Mouse (Mus musculus) liver, postnatal 0 days (tissue): ENCODE data around the gene Rad21l. TPM values are rescaled to one million over a fixed set of nuclear protein-coding genes. Genes with fewer than 3 reads are reported as not detected.

Source experiments
- ATAC-seq: fragments of 200-750 bp; cut with Nextera tagmentation; 2 replicates; pipeline ENCODE4 v1.8.0; 2017; ENCODE audit warnings: mild to moderate bottlenecking, moderate library complexity
- DNase-seq: peaks from one replicate; pipeline ENCODE4 v3.0.0-alpha.2; 2016
- H3K27ac ChIP-seq: fragments of 300-500 bp; sonication (generic); 2 replicates; pipeline ENCODE4 v1.5.1; 2014; ENCODE audit warnings: antibody characterized with exemption, moderate library complexity, mild to moderate bottlenecking, low read depth
- H3K27me3 ChIP-seq: fragments of 300-500 bp; sonication (generic); 2 replicates; pipeline ENCODE4 v1.6.1; 2014; ENCODE audit warnings: low read length, control low read depth, mixed read lengths; ENCODE audit not compliant: insufficient read depth
- H3K36me3 ChIP-seq: fragments of 300-500 bp; sonication (generic); replicated peaks from 2 replicates; pipeline ENCODE4 v1.6.1; 2014; ENCODE audit warnings: mild to moderate bottlenecking, control low read depth, low read length, moderate library complexity, mixed read lengths; ENCODE audit not compliant: insufficient read depth
- H3K4me1 ChIP-seq: fragments of 300-500 bp; sonication (generic); 2 replicates; pipeline ENCODE4 v1.6.1; 2014; ENCODE audit warnings: antibody characterized with exemption, mild to moderate bottlenecking, control low read depth; ENCODE audit not compliant: insufficient read depth
- H3K4me2 ChIP-seq: fragments of 300-500 bp; sonication (generic); 2 replicates; pipeline ENCODE4 v1.6.1; 2014; ENCODE audit warnings: low read depth, mild to moderate bottlenecking, low read length, moderate library complexity, mixed read lengths
- H3K4me3 ChIP-seq: fragments of 300-500 bp; sonication (generic); 2 replicates; pipeline ENCODE4 v1.5.1; 2014; ENCODE audit warnings: low read depth, low read length
- H3K9ac ChIP-seq: fragments of 300-500 bp; sonication (generic); replicated peaks from 2 replicates; pipeline ENCODE4 v1.6.1; 2014; ENCODE audit warnings: mild to moderate bottlenecking, moderate library complexity
- H3K9me3 ChIP-seq: fragments of 300-500 bp; sonication (generic); 2 replicates; pipeline ENCODE4 v1.6.1; 2016; ENCODE audit warnings: mild to moderate bottlenecking, control low read depth, low read length, mixed read lengths
- CTCF ChIP-seq: sonication (generic); IDR thresholded peaks from 2 replicates; pipeline ENCODE4 v1.5.1; 2016; ENCODE audit warnings: antibody characterized with exemption, low read depth
- EP300 ChIP-seq: IDR thresholded peaks from 2 replicates; pipeline ENCODE4 v1.6.1; 2016; ENCODE audit warnings: antibody characterized with exemption, low read depth, mild to moderate bottlenecking
- WGBS: fragments of 180-500 bp; shearing (Covaris S2); extraction: QIAGEN DNeasy Blood & Tissue Kit; methylation state at CpG from one replicate; pipeline ENCODE4 v1.1.7; 2014; ENCODE audit not compliant: insufficient replicate concordance; 5-methylcytosine and 5-hydroxymethylcytosine counted together
- polyA plus RNA-seq: library from polyadenylated mRNA; unstranded; fragments of >200 nt; fragmentation: Nextera tagmentation; extraction: Ambion mirVana; gene quantifications from 2 replicates; pipeline ENCODE4 v1.2.1, GENCODE M21; 2015

Rad21l gene
- polyA plus RNA-seq, 1 experiment from 2014 or later = not detected

- Histone ChIP-seq H3K9ac (no peak overlapping the region), H3K9me3 (no peaks in the 10 kb centered on the region), H3K36me3 (no peaks in the 10 kb centered on the region), H3K4me1 (no peaks in the 10 kb centered on the region), H3K4me2 (no peak overlapping the region), H3K4me3 (no peak overlapping the region), H3K27ac (no peak overlapping the region), H3K27me3 (no peaks in the 10 kb centered on the region)
- TF ChIP-seq EP300 (no peak), CTCF (no peak)
- no peak for ATAC-seq
- 24% methylated on average over 1 of the region's 1 CpGs for WGBS
- no peak for DNase-seq
These were observed 16.3 kb downstream of the Rad21l start for GRCm38 (mm10) chr2:151652053-151652452.

- 55% methylated on average over 2 of the region's 2 CpGs for WGBS
- TF ChIP-seq CTCF = no peak
- no peak for TF ChIP-seq EP300
- H3K9ac ChIP-seq = no peak overlapping the region
These were observed 32.3 kb downstream of the Rad21l start for GRCm38 (mm10) chr2:151636015-151636402.

GRCm38 (mm10) chr2:151635362-151636014 is 32.8 kb downstream of the Rad21l start:
- ATAC-seq = no peak
- Histone ChIP-seq H3K9me3 (no peaks in the 10 kb centered on the region), H3K4me2 (no peak overlapping the region), H3K27me3 (peaks cover 28% of the 10 kb centered on the region), H3K27ac (no peak overlapping the region), H3K9ac (no peak overlapping the region), H3K36me3 (no peaks in the 10 kb centered on the region), H3K4me1 (0 out of 2 replicates have a peak, but pooled peaks cover 2% of the 10 kb centered on the region), H3K4me3 (no peak overlapping the region)
- no peak for DNase-seq
- TF ChIP-seq EP300 = no peak
- TF ChIP-seq CTCF = no peak
- WGBS = 59% methylated on average over 9 of the region's 9 CpGs

More at GRCm38 (mm10) chr2:151636015-151636402, 32.3 kb downstream of the Rad21l start:
- Histone ChIP-seq H3K4me2 (no peak overlapping the region), H3K4me1 (0 out of 2 replicates have a peak, but pooled peaks cover 2% of the 10 kb centered on the region), H3K36me3 (no peaks in the 10 kb centered on the region), H3K27me3 (peaks cover 24% of the 10 kb centered on the region), H3K9me3 (no peaks in the 10 kb centered on the region), H3K27ac (no peak overlapping the region), H3K4me3 (no peak overlapping the region)
- DNase-seq = no peak
- no peak for ATAC-seq

GRCm38 (mm10) chr2:151634903-151635302 is 33.4 kb downstream of the Rad21l start:
- Histone ChIP-seq H3K9ac (no peak overlapping the region), H3K4me1 (0 out of 2 replicates have a peak, but pooled peaks cover 2% of the 10 kb centered on the region), H3K36me3 (no peaks in the 10 kb centered on the region), H3K4me3 (no peak overlapping the region), H3K9me3 (no peaks in the 10 kb centered on the region), H3K4me2 (no peak overlapping the region), H3K27me3 (peaks cover 32% of the 10 kb centered on the region), H3K27ac (no peak overlapping the region)
- DNase-seq = no peak
- no peak for ATAC-seq
- TF ChIP-seq EP300 (no peak), CTCF (no peak)
- 47% methylated on average over 2 of the region's 2 CpGs for WGBS

GRCm38 (mm10) chr2:151632982-151633381 is 35.4 kb downstream of the Rad21l start:
- TF ChIP-seq CTCF (no peak), EP300 (no peak)
- Histone ChIP-seq H3K27me3 (peaks cover 32% of the 10 kb centered on the region), H3K4me1 (0 out of 2 replicates have a peak, but pooled peaks cover 2% of the 10 kb centered on the region), H3K9me3 (no peaks in the 10 kb centered on the region), H3K9ac (no peak overlapping the region), H3K27ac (no peak overlapping the region), H3K4me2 (no peak overlapping the region), H3K36me3 (no peaks in the 10 kb centered on the region), H3K4me3 (no peak overlapping the region)
- WGBS = 49% methylated on average over 5 of the region's 5 CpGs
- DNase-seq (no peak), ATAC-seq (no peak)

- Histone ChIP-seq H3K4me2 (peak within 1 kb of the TSS; percentile 81), H3K9ac (peak within 1 kb of the TSS; percentile 50; the same call in 1 of the 2 replicates), H3K4me3 (peak within 1 kb of the TSS; percentile 54), H3K27me3 (peaks cover 32% of the 10 kb centered on the region), H3K36me3 (no peaks in the 10 kb centered on the region), H3K9me3 (no peaks in the 10 kb centered on the region), H3K27ac (no peak within 1 kb of the TSS), H3K4me1 (0 out of 2 replicates have a peak, but pooled peaks cover 2% of the 10 kb centered on the region)
- TF ChIP-seq CTCF = peak; percentile 37
- TF ChIP-seq EP300 = no peak
- 1% methylated on average over 33 of the region's 47 CpGs for WGBS
- ATAC-seq = peak; percentile 58
- DNase-seq = peak; percentile 41
These were observed 36.0 kb downstream of the Rad21l start, which contains the start of gene Snph for GRCm38 (mm10) chr2:151632159-151632814. Gene Snph (minus strand): TSS chr2:151632593.
